Mouse (Mus musculus) erythroblast, embryonic 14.5 days (primary cell): ENCODE measurements around the gene Ankmy1.

Source experiments
- GATA1 ChIP-seq: IDR thresholded peaks from 2 replicates; pipeline ENCODE4 v1.6.1; 2012; ENCODE audit warnings: low read length, inconsistent platforms, mixed read lengths
- TAL1 ChIP-seq: IDR thresholded peaks from 3 replicates; pipeline ENCODE4 v1.6.1; 2012; ENCODE audit warnings: low read length, inconsistent platforms, mixed read lengths

GRCm38 (mm10) chr1:92921496-92921895 is 18.8 kb upstream of the Ankmy1 start:
- TF ChIP-seq GATA1 (no peak), TAL1 (no peak)
